Mouse (Mus musculus): Measurements from ENCODE around the gene Fgfr2. TPM values are rescaled to one million over a fixed set of nuclear protein-coding genes. Genes with fewer than 3 reads are reported as not detected.

Fgfr2 gene
- polyA plus RNA-seq, 1 experiment from 2014 or later: 99.3 TPM

DNA sequence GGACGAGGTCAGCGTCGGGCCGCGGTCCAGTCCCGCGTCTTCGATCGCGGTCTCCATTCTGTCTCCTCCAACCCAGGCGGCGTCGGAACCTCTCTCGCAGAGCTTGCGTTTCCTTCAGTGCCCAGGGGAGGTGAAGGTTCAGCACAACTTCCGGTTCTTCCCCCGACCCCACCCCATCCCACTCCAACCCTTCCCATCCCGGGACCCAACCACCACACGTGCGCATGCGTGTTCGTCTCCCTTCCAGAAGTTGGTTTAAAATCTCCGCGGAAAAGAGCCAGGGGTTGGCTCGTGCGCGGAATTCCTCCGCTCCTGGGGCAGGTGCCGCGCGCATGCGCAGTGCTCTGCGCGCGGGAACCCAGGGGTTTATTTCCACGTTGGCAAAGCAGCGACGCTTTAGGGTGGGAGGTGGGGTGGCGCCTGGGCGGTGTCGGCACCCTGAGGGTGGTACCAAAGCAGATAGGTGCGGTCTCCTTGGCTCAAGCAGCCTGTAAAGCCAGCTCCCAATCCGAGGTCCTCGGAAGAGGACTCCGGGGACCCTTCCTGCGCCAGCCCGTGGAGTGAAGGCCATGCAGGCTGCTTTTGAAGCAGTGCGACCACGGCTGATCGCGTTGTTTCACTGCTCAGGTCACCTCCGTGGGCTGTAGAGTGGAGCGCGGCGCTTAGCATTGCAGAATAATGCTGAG is 1760.4 kb downstream of the Fgfr2 start, which contains the start of gene 2310057M21Rik:
TSS of gene 2310057M21Rik (minus strand) at position 145 of the 686 bp plus-strand sequence.
- no peaks in the 10 kb centered on the region for H3K9me3 ChIP-seq (replicated peaks)
- H3K27me3 ChIP-seq (ENCODE audit: low read depth, poor library complexity, severe bottlenecking): peaks cover 7% of the 10 kb centered on the region; the same call in 1 of the 2 replicates
- peak within 1 kb of the TSS; percentile 89 for H3K4me3 ChIP-seq
- peak within 1 kb of the TSS; percentile 94 for H3K27ac ChIP-seq (replicated peaks)
- under 1% methylated on average over 55 of the region's 55 CpGs for WGBS
- H3K4me1 ChIP-seq: peaks cover 22% of the 10 kb centered on the region
- H3K36me3 ChIP-seq: peaks cover 33% of the 10 kb centered on the region
- DNase-seq (ENCODE audit: low spot score): peak; percentile 95

DNA sequence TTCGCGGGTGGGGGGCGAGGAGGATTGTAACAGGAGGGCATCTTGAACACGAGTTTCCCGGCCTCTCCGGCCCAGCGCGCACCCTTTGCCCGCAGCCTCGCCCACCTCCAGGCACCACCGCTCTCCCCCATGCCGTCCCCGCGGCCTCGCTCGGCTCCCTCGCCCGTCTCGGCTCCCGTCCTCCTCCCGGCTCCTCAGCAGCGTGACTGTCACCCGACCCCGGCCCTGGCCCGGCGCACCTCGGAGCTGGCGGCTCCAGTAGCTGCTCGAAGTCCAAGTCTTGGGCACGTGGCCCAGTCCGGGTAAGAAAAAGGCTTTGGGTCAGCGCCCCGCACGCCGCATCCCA is 1760.9 kb downstream of the Fgfr2 start:
- H3K9me3 ChIP-seq (replicated peaks): no peaks in the 10 kb centered on the region
- WGBS: under 1% methylated on average over 35 of the region's 35 CpGs
- peaks cover 7% of the 10 kb centered on the region; the same call in 1 of the 2 replicates for H3K27me3 ChIP-seq (ENCODE audit: low read depth, poor library complexity, severe bottlenecking)
- H3K4me1 ChIP-seq: peaks cover 22% of the 10 kb centered on the region
- peak overlapping the region; percentile 89 for H3K4me3 ChIP-seq
- peaks cover 38% of the 10 kb centered on the region for H3K36me3 ChIP-seq
- DNase-seq (ENCODE audit: low spot score): no peak
- H3K27ac ChIP-seq (replicated peaks): peak overlapping the region; percentile 94

DNA sequence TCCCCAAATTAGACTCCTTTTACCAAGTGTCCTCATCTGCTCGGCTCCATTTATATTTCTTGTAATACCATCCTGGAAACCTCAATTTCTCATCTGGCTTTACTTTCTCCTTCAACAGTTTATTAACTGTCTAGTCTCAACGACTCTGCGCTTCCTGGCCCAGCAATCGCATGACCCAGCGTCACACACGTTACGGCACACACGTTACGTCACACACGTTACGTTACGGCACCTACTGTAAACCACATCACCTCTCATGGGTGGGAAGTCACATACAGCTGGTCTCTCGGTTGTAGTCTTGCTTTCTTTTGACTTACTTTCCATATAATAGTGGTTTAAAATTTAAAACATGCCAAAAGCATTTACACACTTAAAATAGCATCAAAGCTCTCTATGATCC is 1767.0 kb downstream of the Fgfr2 start:
- Histone ChIP-seq H3K27ac (replicated peaks) (no peak overlapping the region), H3K36me3 (peaks cover 93% of the 10 kb centered on the region), H3K4me1 (peaks cover 3% of the 10 kb centered on the region), H3K9me3 (replicated peaks) (no peaks in the 10 kb centered on the region), H3K27me3 (ENCODE audit: low read depth, poor library complexity, severe bottlenecking) (no peaks in the 10 kb centered on the region), H3K4me3 (no peak overlapping the region)
- WGBS: 96% methylated on average over 13 of the region's 13 CpGs
- DNase-seq (ENCODE audit: low spot score): no peak

DNA sequence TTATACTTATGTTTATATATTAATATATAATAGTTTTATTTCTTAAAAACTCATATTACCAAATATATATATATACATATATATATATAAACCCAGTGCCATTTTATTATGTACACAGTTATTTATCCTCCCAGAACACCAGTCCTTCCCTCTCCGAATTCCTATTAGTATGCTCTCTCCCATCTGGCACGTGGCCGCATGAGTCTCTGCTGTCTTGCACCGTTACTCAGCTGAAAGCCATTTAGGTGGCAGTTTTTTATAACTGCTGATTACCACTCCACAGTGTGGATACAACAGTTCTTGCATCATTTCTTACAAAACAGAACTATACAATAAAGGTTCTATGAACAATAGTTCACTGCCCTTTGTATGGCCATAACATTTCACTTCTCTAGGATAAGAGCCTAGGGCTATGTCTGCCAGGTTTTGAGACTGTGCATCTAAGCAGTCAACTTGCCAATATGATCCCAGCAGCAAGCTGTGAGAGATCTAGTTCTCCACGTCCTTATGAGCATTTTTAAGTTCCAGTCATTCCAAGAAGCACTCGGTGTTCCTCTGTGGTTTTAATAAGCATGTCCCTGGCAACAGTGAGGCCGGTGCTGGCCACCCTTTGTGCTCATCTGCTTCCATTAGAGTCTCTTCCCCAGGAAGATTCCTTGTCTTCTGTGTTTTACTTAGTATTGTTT is 1777.2 kb downstream of the Fgfr2 start:
- DNase-seq (ENCODE audit: low spot score): no peak
- no peaks in the 10 kb centered on the region for H3K9me3 ChIP-seq (replicated peaks)
- 85% methylated on average over 7 of the region's 7 CpGs for WGBS

DNA sequence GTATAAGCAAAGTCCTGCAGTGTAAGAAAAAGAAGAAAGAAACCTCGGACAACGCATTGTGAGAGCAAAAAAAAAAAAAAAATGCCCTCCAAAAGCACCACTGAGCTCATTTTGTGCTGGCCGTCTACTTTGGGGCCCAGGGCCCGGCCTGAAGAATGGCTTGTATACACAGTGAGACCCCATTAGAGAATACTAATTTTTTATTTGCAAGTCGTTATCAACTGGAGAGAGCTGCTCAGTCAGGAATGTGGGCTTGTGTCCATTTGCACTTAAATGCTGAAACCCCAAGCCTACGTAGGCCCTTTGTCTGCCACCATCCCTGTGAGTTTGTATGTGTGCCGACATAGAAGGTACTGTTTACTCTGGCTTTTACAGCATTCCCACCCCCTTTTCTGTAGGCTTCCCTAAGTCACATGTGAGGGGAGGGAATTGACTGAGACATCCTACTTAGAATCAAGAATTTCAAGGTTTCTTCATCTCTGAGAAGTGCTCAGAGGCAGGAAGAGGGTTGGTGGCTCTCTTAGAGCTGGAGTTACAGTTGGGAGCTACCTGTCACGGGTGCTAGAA is 1785.6 kb downstream of the Fgfr2 start:
- Histone ChIP-seq H3K4me1 (peaks cover 7% of the 10 kb centered on the region; the same call in 1 of the 2 replicates), H3K36me3 (peaks cover 35% of the 10 kb centered on the region), H3K27ac (replicated peaks) (peak overlapping the region; percentile 65), H3K9me3 (replicated peaks) (no peaks in the 10 kb centered on the region), H3K4me3 (no peak overlapping the region), H3K27me3 (ENCODE audit: low read depth, poor library complexity, severe bottlenecking) (no peaks in the 10 kb centered on the region)
- 67% methylated on average over 8 of the region's 8 CpGs for WGBS
- no peak for DNase-seq (ENCODE audit: low spot score)

More for the DNA sequence above, 1777.2 kb downstream of the Fgfr2 start:
- no peak overlapping the region for H3K27ac ChIP-seq (replicated peaks)
- H3K4me3 ChIP-seq: no peak overlapping the region
- no peaks in the 10 kb centered on the region for H3K4me1 ChIP-seq
- H3K36me3 ChIP-seq: peaks cover 93% of the 10 kb centered on the region
- H3K27me3 ChIP-seq (ENCODE audit: low read depth, poor library complexity, severe bottlenecking): no peaks in the 10 kb centered on the region

DNA sequence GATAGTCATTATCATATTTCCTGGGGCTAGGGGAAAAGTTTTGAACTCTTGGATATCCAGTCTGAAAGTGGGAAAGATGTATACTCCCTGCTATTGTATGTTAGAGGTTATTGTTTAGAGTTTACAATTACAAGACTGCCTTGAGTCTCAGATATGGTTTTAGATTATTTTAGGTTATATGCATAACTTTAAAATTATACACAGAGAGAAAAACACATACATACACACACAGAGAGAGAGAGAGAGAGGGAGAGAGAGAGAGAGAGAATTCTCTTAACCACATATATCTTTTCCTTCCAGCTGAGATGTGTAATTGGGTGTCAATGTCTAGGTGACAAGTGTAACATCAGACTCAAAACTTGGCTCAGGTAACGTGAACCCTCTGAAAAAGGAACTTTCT is 1789.6 kb downstream of the Fgfr2 start, which contains the start of gene Fam24a:
TSS of gene Fam24a (plus strand) at position 301 of the 400 bp plus-strand sequence.
- Histone ChIP-seq H3K27ac (replicated peaks) (no peak within 1 kb of the TSS), H3K36me3 (no peaks in the 10 kb centered on the region), H3K27me3 (ENCODE audit: low read depth, poor library complexity, severe bottlenecking) (no peaks in the 10 kb centered on the region), H3K9me3 (replicated peaks) (no peaks in the 10 kb centered on the region), H3K4me3 (no peak within 1 kb of the TSS), H3K4me1 (peaks cover 7% of the 10 kb centered on the region; the same call in 1 of the 2 replicates)
- WGBS: 58% methylated on average over 1 of the region's 1 CpGs
- DNase-seq (ENCODE audit: low spot score): no peak

DNA sequence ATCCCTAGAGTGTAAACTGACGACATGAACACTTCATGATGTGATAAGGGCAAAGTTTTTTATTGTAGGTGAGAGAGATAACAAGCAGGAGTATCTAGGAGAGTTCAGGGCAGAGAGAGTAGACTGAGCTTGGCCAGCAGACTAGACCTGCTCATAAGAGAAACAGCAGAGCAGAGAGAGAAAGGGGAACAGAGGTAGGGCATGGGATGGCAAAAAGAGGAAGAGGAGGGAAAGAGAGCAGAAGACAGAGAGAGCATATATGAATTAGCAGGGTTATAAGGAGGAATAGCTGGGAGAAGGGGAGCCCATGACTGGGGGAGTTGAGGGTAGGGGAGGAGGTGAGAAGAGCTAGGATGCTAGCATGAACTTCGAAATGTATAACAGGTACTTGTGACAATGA is 1791.5 kb downstream of the Fgfr2 start:
- H3K27ac ChIP-seq (replicated peaks): no peak overlapping the region
- H3K27me3 ChIP-seq (ENCODE audit: low read depth, poor library complexity, severe bottlenecking): no peaks in the 10 kb centered on the region
- H3K36me3 ChIP-seq: no peaks in the 10 kb centered on the region
- no peak for DNase-seq (ENCODE audit: low spot score)
- no peak overlapping the region for H3K4me3 ChIP-seq
- no peaks in the 10 kb centered on the region for H3K4me1 ChIP-seq
- WGBS: 87% methylated on average over 2 of the region's 2 CpGs
- no peaks in the 10 kb centered on the region for H3K9me3 ChIP-seq (replicated peaks)

- H3K9me3 ChIP-seq (replicated peaks): no peaks in the 10 kb centered on the region
- no peak within 1 kb of the TSS for H3K4me3 ChIP-seq
These were observed 1793.7 kb downstream of the Fgfr2 start, which contains the start of gene Fam24b for GRCm38 (mm10) chr7:131329416-131329815. Gene Fam24b (minus strand): TSS chr7:131329516.

DNA sequence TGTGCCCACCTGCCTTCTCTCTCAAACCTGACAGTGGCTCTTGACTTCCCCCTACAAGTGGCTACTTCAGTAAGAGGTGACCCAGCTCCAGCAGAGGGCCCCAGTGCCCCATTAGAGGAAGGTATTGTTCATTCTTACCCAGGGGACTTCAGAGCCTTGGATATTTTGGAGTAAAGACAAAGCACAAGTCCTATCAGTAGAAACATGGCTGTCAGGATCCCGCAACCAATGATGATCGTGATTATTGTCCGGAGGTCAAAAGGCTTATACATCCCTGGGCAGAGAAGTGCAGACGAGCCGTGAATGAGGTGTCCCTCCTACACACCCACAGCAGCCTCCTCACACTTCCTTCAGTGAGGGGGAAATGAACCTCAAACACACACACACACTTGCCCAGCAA is 1796.1 kb downstream of the Fgfr2 start:
- H3K9me3 ChIP-seq (replicated peaks): no peaks in the 10 kb centered on the region
- DNase-seq (ENCODE audit: low spot score): no peak
- 86% methylated on average over 5 of the region's 5 CpGs for WGBS

More at GRCm38 (mm10) chr7:131329416-131329815, 1793.7 kb downstream of the Fgfr2 start, which contains the start of gene Fam24b:
- DNase-seq (ENCODE audit: low spot score): no peak
- Histone ChIP-seq H3K27ac (replicated peaks) (no peak within 1 kb of the TSS), H3K27me3 (ENCODE audit: low read depth, poor library complexity, severe bottlenecking) (no peaks in the 10 kb centered on the region), H3K36me3 (no peaks in the 10 kb centered on the region), H3K4me1 (no peaks in the 10 kb centered on the region)
- 91% methylated on average over 5 of the region's 5 CpGs for WGBS

GRCm38 (mm10) chr7:131322192-131322591 is 1801.0 kb downstream of the Fgfr2 start, which contains the start of gene Cuzd1:
Gene Cuzd1 (minus strand): TSS chr7:131322292.
- Histone ChIP-seq H3K9me3 (replicated peaks) (no peaks in the 10 kb centered on the region), H3K27me3 (ENCODE audit: low read depth, poor library complexity, severe bottlenecking) (no peaks in the 10 kb centered on the region), H3K27ac (replicated peaks) (no peak within 1 kb of the TSS), H3K36me3 (no peaks in the 10 kb centered on the region), H3K4me3 (no peak within 1 kb of the TSS), H3K4me1 (no peaks in the 10 kb centered on the region)
- DNase-seq (ENCODE audit: low spot score): no peak
- WGBS: 84% methylated on average over 2 of the region's 2 CpGs

More for the DNA sequence above, 1796.1 kb downstream of the Fgfr2 start:
- Histone ChIP-seq H3K4me3 (no peak overlapping the region), H3K36me3 (no peaks in the 10 kb centered on the region), H3K4me1 (no peaks in the 10 kb centered on the region), H3K27ac (replicated peaks) (no peak overlapping the region), H3K27me3 (ENCODE audit: low read depth, poor library complexity, severe bottlenecking) (no peaks in the 10 kb centered on the region)

GRCm38 (mm10) chr7:131318340-131318739 is 1804.8 kb downstream of the Fgfr2 start:
- Histone ChIP-seq H3K27ac (replicated peaks) (no peak overlapping the region), H3K4me1 (no peaks in the 10 kb centered on the region), H3K9me3 (replicated peaks) (no peaks in the 10 kb centered on the region), H3K27me3 (ENCODE audit: low read depth, poor library complexity, severe bottlenecking) (no peaks in the 10 kb centered on the region), H3K4me3 (no peak overlapping the region), H3K36me3 (no peaks in the 10 kb centered on the region)
- WGBS: 89% methylated on average over 5 of the region's 7 CpGs
- DNase-seq (ENCODE audit: low spot score): no peak

- Histone ChIP-seq H3K4me3 (no peak overlapping the region), H3K4me1 (no peaks in the 10 kb centered on the region), H3K27ac (replicated peaks) (no peak overlapping the region), H3K36me3 (no peaks in the 10 kb centered on the region), H3K9me3 (replicated peaks) (no peaks in the 10 kb centered on the region), H3K27me3 (ENCODE audit: low read depth, poor library complexity, severe bottlenecking) (no peaks in the 10 kb centered on the region)
- WGBS: 74% methylated on average over 12 of the region's 12 CpGs
- no peak for DNase-seq (ENCODE audit: low spot score)
These were observed 1805.6 kb downstream of the Fgfr2 start for GRCm38 (mm10) chr7:131317587-131317986.
